Mouse (Mus musculus) limb, embryonic 10.5 days (tissue): ENCODE measurements at regions not wholly inside any gene's neighbourhood (a gene's known extent, or its start where the extent isn't known, plus 50 kb on each side); places are given as distances from the start of the nearest gene placed in this dataset.
A peak's percentile ranks its signal among the peaks of the same experiment; 100 is the strongest.
"Not testable (repeated sequence)": the region's sequence is repeated elsewhere in the genome, so short reads cannot be mapped to it uniquely, and the experiment has no call there.

Experiments used
- DNase-seq: peaks from one replicate; pipeline ENCODE4 v3.0.0-alpha.2; 2017; ENCODE audit warnings: low spot score
- H3K27ac ChIP-seq: fragments of 300-500 bp; sonication (generic); 2 replicates; pipeline ENCODE4 v1.5.1; 2016; ENCODE audit warnings: mild to moderate bottlenecking
- H3K27me3 ChIP-seq: fragments of 300-500 bp; sonication (generic); 2 replicates; pipeline ENCODE4 v1.6.1; 2016; ENCODE audit warnings: low read depth, mild to moderate bottlenecking; ENCODE audit not compliant: poor library complexity, severe bottlenecking
- H3K36me3 ChIP-seq: fragments of 300-500 bp; sonication (generic); 2 replicates; pipeline ENCODE4 v1.6.1; 2016; ENCODE audit warnings: mild to moderate bottlenecking, moderate library complexity
- H3K4me1 ChIP-seq: fragments of 300-500 bp; sonication (generic); 2 replicates; pipeline ENCODE4 v1.6.1; 2016
- H3K4me3 ChIP-seq: fragments of 300-500 bp; sonication (generic); 2 replicates; pipeline ENCODE4 v1.5.1; 2016; ENCODE audit warnings: mild to moderate bottlenecking, moderate library complexity
- H3K9me3 ChIP-seq: fragments of 300-500 bp; sonication (generic); replicated peaks from 2 replicates; pipeline ENCODE4 v1.6.1; 2016; ENCODE audit warnings: mild to moderate bottlenecking
- WGBS: fragments of 180-500 bp; shearing (Covaris S2); methylation state at CpG from one replicate; pipeline ENCODE4 v1.1.7; 2016; 5-methylcytosine and 5-hydroxymethylcytosine counted together

DNA sequence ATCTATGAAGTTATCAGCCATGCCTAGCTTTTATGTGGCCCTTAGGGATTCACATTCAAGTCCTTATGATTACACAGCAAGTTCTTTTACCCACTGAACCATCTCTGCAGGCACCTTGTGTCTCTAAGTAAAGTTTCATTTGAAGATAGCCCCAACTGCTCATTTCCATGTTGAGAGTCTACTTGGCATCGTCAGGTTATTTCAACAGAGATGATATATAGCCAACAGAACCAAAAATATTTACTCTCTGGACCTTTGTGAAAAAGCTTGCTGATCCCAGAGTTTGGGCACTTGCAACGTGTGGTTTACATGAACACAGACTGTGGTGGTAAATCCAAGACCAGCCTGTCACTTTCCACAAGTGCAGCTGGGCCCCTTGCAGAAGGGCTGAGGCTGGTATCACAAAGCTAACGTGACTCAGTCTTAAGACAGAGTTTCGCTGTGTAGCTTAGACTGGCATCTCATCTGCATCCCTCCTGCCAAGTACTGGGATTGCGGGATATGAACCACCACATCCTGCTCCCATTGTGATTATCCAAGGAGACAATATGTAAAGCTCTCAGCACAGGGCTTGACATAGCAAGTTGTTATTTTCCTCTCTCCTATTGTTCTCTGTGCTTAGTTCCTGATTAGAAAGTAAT lies 105.0 kb upstream of the Lnx1 start:
- H3K9me3 ChIP-seq: no peaks in the 10 kb centered on the region
- 78% methylated on average over 5 of the region's 5 CpGs for WGBS
- peaks cover 11% of the 10 kb centered on the region for H3K4me1 ChIP-seq
- H3K36me3 ChIP-seq: no peaks in the 10 kb centered on the region
- no peak for DNase-seq
- no peak overlapping the region for H3K4me3 ChIP-seq
- H3K27me3 ChIP-seq: no peaks in the 10 kb centered on the region
- H3K27ac ChIP-seq: no peak overlapping the region

DNA sequence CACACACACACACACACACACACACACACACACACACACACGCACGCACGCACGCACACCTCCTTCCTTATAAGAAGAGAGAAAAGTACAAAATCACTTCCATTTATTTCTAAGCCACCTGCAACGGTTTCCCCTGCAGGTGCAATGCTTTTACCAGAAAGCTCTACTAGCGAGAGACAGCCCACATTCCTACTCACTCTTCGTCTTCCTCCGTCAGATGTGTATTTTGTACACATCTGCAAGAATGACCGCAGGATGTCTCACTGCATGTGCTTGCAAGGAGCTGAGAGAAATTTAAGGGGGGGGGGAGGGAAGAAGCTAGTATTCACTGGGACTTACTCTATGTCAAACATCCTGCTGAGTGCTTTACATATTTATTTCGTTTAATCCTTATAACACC lies 99.2 kb upstream of the Lnx1 start:
- WGBS: 73% methylated on average over 10 of the region's 10 CpGs
- Histone ChIP-seq H3K4me3 (no peak overlapping the region), H3K9me3 (no peaks in the 10 kb centered on the region), H3K27ac (no peak overlapping the region), H3K4me1 (peaks cover 29% of the 10 kb centered on the region), H3K36me3 (no peaks in the 10 kb centered on the region), H3K27me3 (no peaks in the 10 kb centered on the region; the same call in 1 of the 2 replicates)
- DNase-seq: no peak

DNA sequence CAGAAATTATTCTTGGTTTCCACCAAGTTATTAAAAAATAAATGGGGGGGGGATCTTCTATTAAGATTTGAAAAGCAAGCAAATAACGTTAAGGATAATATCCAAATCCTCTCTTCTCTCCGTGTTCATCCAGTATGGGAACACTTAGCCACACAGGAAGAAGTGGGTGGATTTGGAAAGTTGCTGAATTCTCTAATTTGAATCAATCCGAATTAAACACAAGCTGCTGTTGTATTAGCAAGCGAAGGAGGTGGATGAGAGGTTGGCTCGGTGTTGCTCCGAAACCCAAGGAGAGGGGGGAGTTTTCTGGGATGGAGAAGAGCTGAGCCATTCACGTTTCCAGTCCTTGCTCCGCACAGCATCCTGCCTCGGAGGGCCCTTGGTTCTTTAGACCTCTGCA lies 97.6 kb upstream of the Lnx1 start:
- WGBS: 86% methylated on average over 9 of the region's 9 CpGs
- no peaks in the 10 kb centered on the region for H3K9me3 ChIP-seq
- H3K27ac ChIP-seq: no peak overlapping the region
- no peaks in the 10 kb centered on the region; the same call in 1 of the 2 replicates for H3K27me3 ChIP-seq
- DNase-seq: no peak
- no peaks in the 10 kb centered on the region for H3K36me3 ChIP-seq
- no peak overlapping the region for H3K4me3 ChIP-seq
- peaks cover 42% of the 10 kb centered on the region for H3K4me1 ChIP-seq

DNA sequence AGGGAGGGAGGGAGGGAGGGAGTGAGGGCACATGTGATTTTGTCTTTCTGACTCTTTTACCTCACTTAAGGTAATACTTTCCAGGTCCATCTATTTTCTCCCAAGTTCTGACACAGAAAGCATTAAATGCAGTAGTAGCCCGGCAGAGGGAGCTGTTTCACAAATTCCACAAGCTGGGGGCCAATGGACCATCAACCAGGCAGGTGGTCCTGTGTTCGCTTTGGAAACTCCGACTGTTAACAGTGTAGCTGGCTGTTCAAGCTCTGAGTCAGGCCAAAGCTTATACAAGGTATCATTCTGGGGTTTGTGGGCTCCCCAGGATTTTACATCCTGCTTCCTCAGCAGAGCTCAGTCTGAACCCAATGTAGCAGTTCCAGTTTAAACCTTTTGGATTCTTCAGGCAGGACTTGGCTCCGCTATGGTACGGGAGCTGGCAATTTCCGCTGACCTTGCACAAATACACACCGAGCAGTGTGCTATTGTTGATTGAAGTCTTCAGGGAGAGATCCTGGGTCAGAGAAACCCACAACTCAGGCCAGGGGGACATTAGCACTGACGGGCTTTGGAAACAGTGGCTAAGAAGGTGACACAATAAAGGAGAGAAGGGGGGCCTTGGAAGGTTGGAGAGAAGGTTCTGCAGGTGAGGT lies 93.8 kb upstream of the Lnx1 start:
- peak; percentile 88 for DNase-seq
- Histone ChIP-seq H3K27me3 (no peaks in the 10 kb centered on the region), H3K4me3 (no peak overlapping the region), H3K27ac (peak overlapping the region; percentile 56; the same call in 1 of the 2 replicates), H3K4me1 (peaks cover 52% of the 10 kb centered on the region), H3K9me3 (no peaks in the 10 kb centered on the region), H3K36me3 (no peaks in the 10 kb centered on the region)
- WGBS: 51% methylated on average over 8 of the region's 8 CpGs

DNA sequence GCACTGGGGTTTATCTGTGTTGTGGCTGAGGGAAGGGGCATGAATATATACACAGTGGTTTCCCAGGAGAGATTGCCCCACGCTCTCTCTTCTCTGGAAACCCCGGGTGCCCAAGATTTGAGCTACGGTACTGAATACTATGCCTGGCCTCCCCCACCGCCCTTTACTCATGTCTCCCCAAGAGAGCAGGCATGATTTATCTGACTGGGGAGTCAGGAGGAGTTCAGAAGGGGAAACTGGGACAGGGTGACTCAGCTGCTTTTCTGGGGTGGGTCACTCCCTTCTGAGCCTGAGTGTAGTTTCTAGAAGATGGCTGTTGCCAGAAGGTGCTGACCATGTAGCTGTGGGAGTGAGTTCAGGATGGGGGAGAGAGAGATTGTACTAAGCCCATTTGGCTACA lies 92.0 kb upstream of the Lnx1 start:
- Histone ChIP-seq H3K27ac (peak overlapping the region; percentile 93), H3K36me3 (no peaks in the 10 kb centered on the region), H3K27me3 (no peaks in the 10 kb centered on the region), H3K4me3 (no peak overlapping the region), H3K4me1 (peaks cover 48% of the 10 kb centered on the region), H3K9me3 (no peaks in the 10 kb centered on the region)
- WGBS: 88% methylated on average over 4 of the region's 4 CpGs
- no peak for DNase-seq

DNA sequence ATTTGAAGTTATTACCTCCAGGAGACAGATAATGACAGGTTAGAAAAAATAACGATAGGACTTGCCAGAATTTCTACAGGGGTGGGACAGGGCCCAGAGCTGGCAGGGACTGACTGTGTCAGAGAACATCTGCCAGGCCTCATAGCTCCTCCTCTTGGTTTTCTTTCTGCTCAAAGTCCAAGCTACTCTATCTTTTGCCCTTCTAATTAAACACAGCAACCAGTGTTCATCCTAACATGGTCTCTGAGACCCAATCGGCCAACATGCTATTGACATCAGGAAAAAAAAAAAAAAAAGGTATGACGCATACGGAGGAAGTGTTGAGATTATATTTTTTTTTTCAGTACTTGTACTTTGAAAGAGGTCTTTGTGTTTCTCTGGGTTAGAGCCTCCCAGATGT lies 90.7 kb upstream of the Lnx1 start:
- Histone ChIP-seq H3K27ac (peak overlapping the region; percentile 93), H3K9me3 (no peaks in the 10 kb centered on the region), H3K36me3 (no peaks in the 10 kb centered on the region), H3K4me1 (peaks cover 48% of the 10 kb centered on the region), H3K27me3 (no peaks in the 10 kb centered on the region), H3K4me3 (no peak overlapping the region)
- 66% methylated on average over 4 of the region's 4 CpGs for WGBS
- DNase-seq: no peak

DNA sequence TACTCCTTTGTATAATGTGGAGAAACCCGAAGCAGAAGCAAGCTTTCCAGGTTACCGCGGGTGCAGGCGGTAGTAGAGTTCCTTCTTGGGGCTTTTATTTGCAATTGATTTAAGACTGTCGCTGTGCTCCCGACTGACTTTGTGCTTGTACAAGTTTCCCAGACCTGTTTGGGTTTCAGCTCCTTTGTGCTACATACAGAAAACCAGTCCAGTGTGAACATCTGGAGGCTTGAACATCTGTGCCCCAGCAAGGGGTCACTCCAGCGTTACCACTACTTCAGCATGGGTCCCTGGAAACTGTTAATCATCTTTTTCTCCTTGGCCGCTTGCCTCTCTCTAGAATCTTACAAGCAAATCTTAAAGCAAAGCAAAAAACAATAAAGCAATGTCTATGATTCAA lies 90.2 kb upstream of the Lnx1 start:
- Histone ChIP-seq H3K9me3 (no peaks in the 10 kb centered on the region), H3K36me3 (no peaks in the 10 kb centered on the region), H3K27me3 (no peaks in the 10 kb centered on the region), H3K4me3 (0 out of 2 replicates have a peak overlapping the region, but pooled peaks have one; percentile 16), H3K4me1 (peaks cover 48% of the 10 kb centered on the region), H3K27ac (peak overlapping the region; percentile 93)
- DNase-seq: peak; percentile 64
- 12% methylated on average over 8 of the region's 8 CpGs for WGBS

DNA sequence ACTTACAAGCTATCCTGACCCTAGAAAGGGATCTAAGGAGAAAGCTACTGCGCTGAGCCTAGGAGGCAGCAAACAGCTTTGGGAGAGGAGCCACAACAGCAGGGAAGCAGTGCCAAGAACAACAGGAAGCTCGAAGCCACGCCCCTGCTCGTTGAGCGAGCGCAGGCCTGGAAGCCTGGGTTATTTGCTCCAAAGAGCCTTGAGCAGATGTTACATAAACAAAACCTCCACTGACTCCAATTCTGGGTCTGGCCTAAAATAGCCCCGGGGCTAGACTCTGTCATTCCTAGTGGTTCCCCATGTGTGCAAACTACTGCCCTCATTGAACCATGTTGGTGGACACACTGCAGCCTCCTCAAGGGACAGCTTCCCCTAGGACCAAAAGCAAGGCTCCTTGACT lies 89.6 kb upstream of the Lnx1 start:
- 3% methylated on average over 7 of the region's 7 CpGs for WGBS

DNA sequence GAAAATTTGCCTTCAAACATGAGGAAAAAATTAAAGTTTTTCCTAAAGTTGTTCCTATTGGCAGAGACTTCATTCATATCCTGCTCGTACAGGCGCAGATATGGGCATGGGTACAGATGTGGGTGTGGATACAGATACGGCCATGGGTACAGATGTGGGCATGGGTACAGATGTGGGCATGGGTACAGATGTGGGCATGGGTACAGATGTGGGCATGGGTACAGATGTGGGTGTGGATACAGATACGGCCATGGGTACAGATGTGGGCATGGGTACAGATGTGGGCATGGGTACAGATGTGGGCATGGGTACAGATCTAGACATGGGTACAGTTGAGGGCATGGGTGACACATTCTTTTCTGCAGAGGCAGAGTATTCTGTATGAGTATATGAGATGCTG lies 87.8 kb upstream of the Lnx1 start:
- H3K4me3 ChIP-seq, DNase-seq, H3K36me3 ChIP-seq, H3K27me3 ChIP-seq, H3K9me3 ChIP-seq: not testable (repeated sequence)
- Histone ChIP-seq H3K27ac (peak overlapping the region; percentile 51; the same call in 1 of the 2 replicates), H3K4me1 (peaks cover 37% of the 10 kb centered on the region)
- WGBS: 96% methylated on average over 4 of the region's 4 CpGs

More for the DNA sequence above, 89.6 kb upstream of the Lnx1 start:
- Histone ChIP-seq H3K4me1 (peaks cover 48% of the 10 kb centered on the region), H3K27ac (peak overlapping the region; percentile 93), H3K27me3 (no peaks in the 10 kb centered on the region), H3K9me3 (no peaks in the 10 kb centered on the region), H3K36me3 (no peaks in the 10 kb centered on the region), H3K4me3 (peak overlapping the region; percentile 16)
- peak; percentile 78 for DNase-seq

DNA sequence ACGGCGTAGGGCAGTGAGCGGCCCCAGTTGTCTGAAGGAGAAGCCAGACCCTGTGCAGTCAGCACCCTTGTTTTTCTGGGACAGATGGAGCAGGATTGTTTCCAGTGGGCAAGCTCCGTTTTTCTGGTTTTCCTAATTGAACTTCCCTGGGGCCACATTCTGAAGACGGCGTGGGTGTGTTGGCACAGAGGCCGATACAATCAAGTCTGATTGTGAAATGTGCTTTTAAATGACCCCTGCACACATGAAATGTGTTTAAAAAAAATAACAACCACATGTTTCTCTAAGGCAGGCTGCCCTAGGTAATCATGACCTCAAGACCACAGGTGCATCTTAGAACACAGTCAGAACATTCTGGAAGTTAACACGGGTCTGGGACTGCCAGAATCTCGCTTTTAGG lies 81.2 kb upstream of the Lnx1 start:
- Histone ChIP-seq H3K27me3 (no peaks in the 10 kb centered on the region), H3K4me1 (peaks cover 19% of the 10 kb centered on the region), H3K9me3 (no peaks in the 10 kb centered on the region), H3K27ac (peak overlapping the region; percentile 61), H3K36me3 (no peaks in the 10 kb centered on the region), H3K4me3 (no peak overlapping the region)
- WGBS: 67% methylated on average over 9 of the region's 9 CpGs
- DNase-seq: no peak

DNA sequence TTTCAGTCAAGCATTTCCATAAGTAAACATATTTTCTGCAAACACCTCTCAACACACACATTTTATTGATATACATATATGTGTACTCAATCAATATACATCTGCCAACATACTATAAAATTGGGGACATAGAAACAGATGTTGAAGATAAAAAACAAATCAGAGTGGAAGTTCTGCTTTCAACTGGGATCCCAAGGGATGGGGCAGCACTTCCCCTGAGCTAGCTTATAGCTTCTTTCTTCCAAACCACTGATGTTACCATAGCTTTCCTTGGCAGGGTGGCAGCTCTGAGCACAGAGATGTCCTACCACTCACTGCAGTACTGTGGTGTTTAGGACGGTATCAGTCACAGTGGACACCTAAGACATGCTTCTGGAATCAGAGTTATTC lies 75.4 kb upstream of the Lnx1 start:
- no peak overlapping the region for H3K4me3 ChIP-seq
- no peaks in the 10 kb centered on the region for H3K27me3 ChIP-seq
- 86% methylated on average over 1 of the region's 1 CpGs for WGBS
- peaks cover 32% of the 10 kb centered on the region for H3K4me1 ChIP-seq
- no peaks in the 10 kb centered on the region for H3K9me3 ChIP-seq
- H3K36me3 ChIP-seq: no peaks in the 10 kb centered on the region
- H3K27ac ChIP-seq: peak overlapping the region; percentile 46; the same call in 1 of the 2 replicates
- DNase-seq: no peak

DNA sequence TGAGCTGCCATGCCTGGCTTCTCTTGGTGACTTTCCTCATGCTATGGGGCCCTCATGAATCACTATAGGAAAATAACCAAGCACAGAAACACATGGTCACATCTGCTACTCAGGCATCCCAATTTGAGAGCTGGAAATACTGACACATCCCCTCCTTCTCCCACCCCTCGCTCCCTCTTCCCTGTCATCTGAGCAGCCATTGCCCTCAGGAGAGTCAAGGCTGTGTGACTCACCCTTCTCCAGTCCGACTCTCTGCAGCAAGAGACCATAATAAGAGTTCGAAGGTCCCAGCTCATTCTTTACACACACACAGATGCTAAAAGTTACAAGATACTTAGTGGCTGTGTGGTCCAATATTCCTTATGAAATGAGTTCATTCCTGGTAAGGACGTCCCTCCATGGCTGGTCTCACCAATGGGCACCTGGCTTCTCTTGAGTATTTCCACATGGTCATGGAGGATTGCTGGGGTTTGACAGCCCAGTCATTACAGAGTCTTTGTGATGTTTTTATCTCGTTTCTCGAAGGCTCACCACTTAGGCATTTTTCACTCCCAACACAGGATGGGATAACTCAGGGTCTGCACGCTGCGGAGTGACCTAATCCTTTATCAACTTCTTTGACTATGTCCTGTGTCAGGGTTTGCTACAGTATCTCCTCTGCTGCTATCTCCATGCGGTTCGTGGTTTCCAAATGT lies 74.8 kb upstream of the Lnx1 start:
- WGBS: 78% methylated on average over 10 of the region's 10 CpGs

DNA sequence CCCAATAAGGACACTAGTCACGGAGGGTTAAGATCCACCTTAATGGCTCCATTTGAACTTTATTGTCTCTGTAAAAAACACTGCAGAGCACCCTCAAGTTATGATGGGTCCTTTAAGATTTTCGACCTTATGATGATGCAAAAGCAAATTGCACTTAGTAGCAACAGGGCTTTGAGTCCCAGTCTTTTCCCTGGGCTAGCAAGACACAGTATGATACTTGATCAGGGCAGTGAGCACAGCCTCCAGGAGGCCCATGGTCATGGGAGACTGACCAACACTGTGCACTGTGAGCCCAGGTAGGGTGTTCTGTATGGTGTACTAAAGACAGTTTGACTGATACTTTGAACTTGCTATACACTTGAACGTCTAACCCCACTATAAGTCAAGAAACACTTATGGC lies 73.4 kb upstream of the Lnx1 start:
- Histone ChIP-seq H3K27ac (peak overlapping the region; percentile 11; the same call in 1 of the 2 replicates), H3K36me3 (no peaks in the 10 kb centered on the region), H3K9me3 (no peaks in the 10 kb centered on the region), H3K27me3 (no peaks in the 10 kb centered on the region), H3K4me3 (no peak overlapping the region), H3K4me1 (peaks cover 21% of the 10 kb centered on the region)
- no peak for DNase-seq
- 91% methylated on average over 3 of the region's 3 CpGs for WGBS

More for the DNA sequence above, 74.8 kb upstream of the Lnx1 start:
- no peaks in the 10 kb centered on the region for H3K9me3 ChIP-seq
- H3K27ac ChIP-seq: no peak overlapping the region
- no peaks in the 10 kb centered on the region for H3K36me3 ChIP-seq
- H3K4me1 ChIP-seq: peaks cover 31% of the 10 kb centered on the region
- H3K27me3 ChIP-seq: no peaks in the 10 kb centered on the region
- no peak overlapping the region for H3K4me3 ChIP-seq
- no peak for DNase-seq
